Mouse (Mus musculus) kidney, embryonic 15.5 days (tissue): Measurements from ENCODE around the gene Rarb. TPM values are rescaled to one million over a fixed set of nuclear protein-coding genes. Genes with fewer than 3 reads are reported as not detected.
"Not testable (repeated sequence)": the region's sequence is repeated elsewhere in the genome, so short reads cannot be mapped to it uniquely, and the experiment has no call there.

Source experiments
- ATAC-seq: fragments of 200-750 bp; cut with Nextera tagmentation; replicated peaks from 2 replicates; pipeline ENCODE4 v1.8.0; 2017; ENCODE audit warnings: moderate TSS enrichment; ENCODE audit not compliant: low FRiP score
- H3K27ac ChIP-seq: fragments of 300-500 bp; sonication (generic); 2 replicates; pipeline ENCODE4 v1.5.1; 2015; ENCODE audit warnings: mild to moderate bottlenecking, inconsistent platforms
- H3K27me3 ChIP-seq: fragments of 300-500 bp; sonication (generic); 2 replicates; pipeline ENCODE4 v1.6.1; 2015; ENCODE audit warnings: inconsistent platforms
- H3K36me3 ChIP-seq: fragments of 300-500 bp; sonication (generic); 2 replicates; pipeline ENCODE4 v1.6.1; 2015; ENCODE audit warnings: inconsistent platforms
- H3K4me1 ChIP-seq: fragments of 300-500 bp; sonication (generic); 2 replicates; pipeline ENCODE4 v1.6.1; 2015; ENCODE audit warnings: inconsistent platforms
- H3K4me2 ChIP-seq: fragments of 300-500 bp; sonication (generic); 2 replicates; pipeline ENCODE4 v1.6.1; 2015; ENCODE audit warnings: moderate library complexity, mild to moderate bottlenecking, inconsistent platforms
- H3K4me3 ChIP-seq: fragments of 300-500 bp; sonication (generic); replicated peaks from 2 replicates; pipeline ENCODE4 v1.5.1; 2015; ENCODE audit warnings: mild to moderate bottlenecking, inconsistent platforms
- H3K9ac ChIP-seq: fragments of 300-500 bp; sonication (generic); 2 replicates; pipeline ENCODE4 v1.6.1; 2015; ENCODE audit warnings: mild to moderate bottlenecking, inconsistent platforms
- H3K9me3 ChIP-seq: fragments of 300-500 bp; sonication (generic); replicated peaks from 2 replicates; pipeline ENCODE4 v1.6.1; 2016; ENCODE audit warnings: inconsistent platforms
- WGBS: fragments of 180-500 bp; shearing (Covaris S2); methylation state at CpG from one replicate; pipeline ENCODE4 v1.1.7; 2015; ENCODE audit warnings: mixed read lengths; 5-methylcytosine and 5-hydroxymethylcytosine counted together
- polyA plus RNA-seq: library from polyadenylated mRNA; unstranded; fragments of >200 nt; fragmentation: Nextera tagmentation; extraction: Ambion mirVana; gene quantifications from 2 replicates; pipeline ENCODE4 v1.2.1, GENCODE M21; 2015

Rarb gene
- polyA plus RNA-seq, 1 experiment from 2014 or later, result 33.6 TPM

GRCm38 (mm10) chr14:16762773-16763172 lies 56.2 kb downstream of the Rarb start:
- Histone ChIP-seq H3K27ac (no peak overlapping the region; the same call in 1 of the 2 replicates), H3K36me3 (no peaks in the 10 kb centered on the region), H3K4me1 (0 out of 2 replicates have a peak, but pooled peaks cover 3% of the 10 kb centered on the region), H3K9ac (no peak overlapping the region), H3K4me2 (no peak overlapping the region), H3K27me3 (no peaks in the 10 kb centered on the region), H3K4me3 (no peak overlapping the region), H3K9me3 (no peaks in the 10 kb centered on the region)
- peak; percentile 40; the same call in 1 of the 2 replicates for ATAC-seq

- no peak for ATAC-seq
- H3K36me3 ChIP-seq, result no peaks in the 10 kb centered on the region
- no peak overlapping the region for H3K27ac ChIP-seq
- H3K9ac ChIP-seq, result no peak overlapping the region
- H3K4me1 ChIP-seq, result 0 out of 2 replicates have a peak, but pooled peaks cover 3% of the 10 kb centered on the region
- H3K4me3 ChIP-seq, result no peak overlapping the region
- H3K4me2 ChIP-seq, result no peak overlapping the region
- no peaks in the 10 kb centered on the region for H3K27me3 ChIP-seq
- 49% methylated on average over 6 of the region's 6 CpGs for WGBS
- no peaks in the 10 kb centered on the region for H3K9me3 ChIP-seq
Observed at GRCm38 (mm10) chr14:16758773-16759434, 60.1 kb downstream of the Rarb start.

- not testable (repeated sequence) for H3K4me1 ChIP-seq, H3K9me3 ChIP-seq
- WGBS, result 92% methylated on average over 1 of the region's 1 CpGs
Observed at GRCm38 (mm10) chr14:16755601-16756000, 63.4 kb downstream of the Rarb start.

GRCm38 (mm10) chr14:16752648-16753047 lies 66.3 kb downstream of the Rarb start:
- H3K27me3 ChIP-seq, result no peaks in the 10 kb centered on the region
- no peak overlapping the region for H3K27ac ChIP-seq
- 52% methylated on average over 1 of the region's 1 CpGs for WGBS
- H3K4me1 ChIP-seq, result no peaks in the 10 kb centered on the region
- H3K4me2 ChIP-seq, result no peak overlapping the region
- ATAC-seq, result no peak
- H3K9me3 ChIP-seq, result no peaks in the 10 kb centered on the region
- no peak overlapping the region for H3K4me3 ChIP-seq
- H3K36me3 ChIP-seq, result no peaks in the 10 kb centered on the region
- no peak overlapping the region for H3K9ac ChIP-seq

More at GRCm38 (mm10) chr14:16755601-16756000, 63.4 kb downstream of the Rarb start:
- H3K9ac ChIP-seq, ATAC-seq, H3K4me2 ChIP-seq, H3K36me3 ChIP-seq, H3K4me3 ChIP-seq, H3K27ac ChIP-seq, H3K27me3 ChIP-seq: not testable (repeated sequence)

- 81% methylated on average over 2 of the region's 2 CpGs for WGBS
- H3K9ac ChIP-seq, result no peak overlapping the region
- H3K4me2 ChIP-seq, result no peak overlapping the region
- no peak overlapping the region for H3K4me3 ChIP-seq
- ATAC-seq, result no peak
- H3K36me3 ChIP-seq, result no peaks in the 10 kb centered on the region
- no peaks in the 10 kb centered on the region for H3K4me1 ChIP-seq
- H3K27me3 ChIP-seq, result no peaks in the 10 kb centered on the region
- no peak overlapping the region for H3K27ac ChIP-seq
- H3K9me3 ChIP-seq, result no peaks in the 10 kb centered on the region
Observed at GRCm38 (mm10) chr14:16746982-16747578, 71.9 kb downstream of the Rarb start.

GRCm38 (mm10) chr14:16740982-16741739 lies 77.8 kb downstream of the Rarb start:
- Histone ChIP-seq H3K4me2 (no peak overlapping the region), H3K36me3 (no peaks in the 10 kb centered on the region), H3K4me3 (no peak overlapping the region), H3K27me3 (no peaks in the 10 kb centered on the region), H3K9me3 (no peaks in the 10 kb centered on the region), H3K9ac (no peak overlapping the region), H3K4me1 (peaks cover 6% of the 10 kb centered on the region; the same call in 1 of the 2 replicates), H3K27ac (no peak overlapping the region)
- ATAC-seq, result peak; percentile 52; the same call in 1 of the 2 replicates
- 71% methylated on average over 13 of the region's 13 CpGs for WGBS

GRCm38 (mm10) chr14:16738538-16738937 lies 80.4 kb downstream of the Rarb start:
- no peak for ATAC-seq
- H3K36me3 ChIP-seq, result no peaks in the 10 kb centered on the region

GRCm38 (mm10) chr14:16737781-16738180 lies 81.2 kb downstream of the Rarb start:
- Histone ChIP-seq H3K36me3 (no peaks in the 10 kb centered on the region), H3K9me3 (no peaks in the 10 kb centered on the region), H3K4me1 (peaks cover 38% of the 10 kb centered on the region), H3K4me2 (no peak overlapping the region), H3K27me3 (no peaks in the 10 kb centered on the region), H3K9ac (no peak overlapping the region), H3K4me3 (no peak overlapping the region), H3K27ac (no peak overlapping the region)
- ATAC-seq, result no peak
- WGBS, result 81% methylated on average over 1 of the region's 1 CpGs

More at GRCm38 (mm10) chr14:16738538-16738937, 80.4 kb downstream of the Rarb start:
- Histone ChIP-seq H3K27me3 (no peaks in the 10 kb centered on the region), H3K27ac (no peak overlapping the region), H3K4me3 (no peak overlapping the region), H3K9me3 (no peaks in the 10 kb centered on the region), H3K4me1 (peaks cover 31% of the 10 kb centered on the region), H3K4me2 (no peak overlapping the region), H3K9ac (no peak overlapping the region)
- WGBS, result 87% methylated on average over 1 of the region's 1 CpGs

- no peak overlapping the region for H3K9ac ChIP-seq
- H3K4me2 ChIP-seq, result no peak overlapping the region
- peak overlapping the region; percentile 56 for H3K27ac ChIP-seq
- no peaks in the 10 kb centered on the region for H3K27me3 ChIP-seq
- no peaks in the 10 kb centered on the region for H3K36me3 ChIP-seq
- ATAC-seq, result peak; percentile 52
- no peak overlapping the region for H3K4me3 ChIP-seq
- WGBS, result 21% methylated on average over 4 of the region's 4 CpGs
- H3K4me1 ChIP-seq, result peaks cover 36% of the 10 kb centered on the region
- H3K9me3 ChIP-seq, result no peaks in the 10 kb centered on the region
Observed at GRCm38 (mm10) chr14:16735331-16736012, 83.5 kb downstream of the Rarb start.

GRCm38 (mm10) chr14:16733595-16734298 lies 85.2 kb downstream of the Rarb start:
- WGBS, result 9% methylated on average over 9 of the region's 9 CpGs
- H3K4me2 ChIP-seq, result peak overlapping the region; percentile 39
- H3K27me3 ChIP-seq, result no peaks in the 10 kb centered on the region
- ATAC-seq, result peak; percentile 72
- peaks cover 36% of the 10 kb centered on the region for H3K4me1 ChIP-seq
- no peak overlapping the region for H3K4me3 ChIP-seq
- no peaks in the 10 kb centered on the region for H3K9me3 ChIP-seq
- no peaks in the 10 kb centered on the region for H3K36me3 ChIP-seq
- peak overlapping the region; percentile 49 for H3K27ac ChIP-seq
- H3K9ac ChIP-seq, result no peak overlapping the region

- no peaks in the 10 kb centered on the region for H3K27me3 ChIP-seq
- H3K4me2 ChIP-seq, result no peak overlapping the region
- H3K4me3 ChIP-seq, result no peak overlapping the region
- H3K36me3 ChIP-seq, result no peaks in the 10 kb centered on the region
- WGBS, result 50% methylated on average over 2 of the region's 2 CpGs
- no peak overlapping the region for H3K27ac ChIP-seq
- ATAC-seq, result no peak
- no peak overlapping the region for H3K9ac ChIP-seq
- H3K4me1 ChIP-seq, result peaks cover 36% of the 10 kb centered on the region
- H3K9me3 ChIP-seq, result no peaks in the 10 kb centered on the region
Observed at GRCm38 (mm10) chr14:16732054-16732453, 86.9 kb downstream of the Rarb start.
